Mouse (Mus musculus): Measurements from ENCODE around the gene Snd1. TPM values are rescaled to one million over a fixed set of nuclear protein-coding genes. Genes with fewer than 3 reads are reported as not detected.

Snd1 gene
- total and polyA plus RNA-seq, 3 experiments, result 97.4 to 153 (median 109) TPM

GRCm38 (mm10) chr6:28555428-28555827, 80.5 kb downstream of the Snd1 start:
- no peaks in the 10 kb centered on the region for H3K4me1 ChIP-seq (ENCODE audit: insufficient read depth, low read depth, low read length)
- TF ChIP-seq CTCF (IDR thresholded peaks at IDR 0.05; ENCODE audit: low read depth, low read length), result no peak
- TF ChIP-seq POLR2AphosphoS5 (IDR thresholded peaks at IDR 0.05; ENCODE audit: insufficient replicate concordance, low read depth, low read length), result no peak
- TF ChIP-seq TAL1 (conservative IDR thresholded peaks at IDR 0.05; ENCODE audit: low read depth, low read length), result no peak
- no peak for TF ChIP-seq GATA2 (IDR thresholded peaks at IDR 0.05; ENCODE audit: borderline replicate concordance, low read depth, low read length)
- TF ChIP-seq GATA1 (IDR thresholded peaks at IDR 0.05; ENCODE audit: borderline replicate concordance, low read length), result no peak
- peaks cover 88% of the 10 kb centered on the region for H3K36me3 ChIP-seq (replicated peaks)
- H3K4me3 ChIP-seq (ENCODE audit: low read depth, low read length), result no peak overlapping the region
- no peaks in the 10 kb centered on the region for H3K9me3 ChIP-seq (replicated peaks)
- ATAC-seq (ENCODE audit: extremely low read depth, insufficient number of reproducible peaks, low FRiP score, poor library complexity, severe bottlenecking) (no peak), DNase-seq (ENCODE audit: low spot score) (no peak)
- H3K27me3 ChIP-seq (ENCODE audit: insufficient read depth, low read length), result no peaks in the 10 kb centered on the region

GRCm38 (mm10) chr6:28557728-28558127, 82.8 kb downstream of the Snd1 start:
- no peak for ATAC-seq (ENCODE audit: extremely low read depth, insufficient number of reproducible peaks, low FRiP score, poor library complexity, severe bottlenecking)
- TF ChIP-seq CTCF (IDR thresholded peaks at IDR 0.05; ENCODE audit: low read depth, low read length), result no peak
- TF ChIP-seq GATA2 (IDR thresholded peaks at IDR 0.05; ENCODE audit: borderline replicate concordance, low read depth, low read length), result no peak
- H3K9me3 ChIP-seq (replicated peaks), result no peaks in the 10 kb centered on the region
- H3K36me3 ChIP-seq (replicated peaks), result peaks cover 88% of the 10 kb centered on the region
- H3K4me3 ChIP-seq (ENCODE audit: low read depth, low read length), result no peak overlapping the region
- no peaks in the 10 kb centered on the region for H3K4me1 ChIP-seq (ENCODE audit: insufficient read depth, low read depth, low read length)
- DNase-seq (ENCODE audit: low spot score), result no peak
- H3K27me3 ChIP-seq (ENCODE audit: insufficient read depth, low read length), result no peaks in the 10 kb centered on the region

GRCm38 (mm10) chr6:28559419-28559818, 84.5 kb downstream of the Snd1 start:
- Histone ChIP-seq H3K4me3 (ENCODE audit: low read depth, low read length) (no peak overlapping the region), H3K27me3 (ENCODE audit: insufficient read depth, low read length) (no peaks in the 10 kb centered on the region), H3K9me3 (replicated peaks) (no peaks in the 10 kb centered on the region), H3K4me1 (ENCODE audit: insufficient read depth, low read depth, low read length) (no peaks in the 10 kb centered on the region), H3K36me3 (replicated peaks) (peaks cover 84% of the 10 kb centered on the region)
- ATAC-seq (ENCODE audit: extremely low read depth, insufficient number of reproducible peaks, low FRiP score, poor library complexity, severe bottlenecking) (no peak), DNase-seq (ENCODE audit: low spot score) (no peak)
- TF ChIP-seq TAL1 (conservative IDR thresholded peaks at IDR 0.05; ENCODE audit: low read depth, low read length) (no peak), GATA1 (IDR thresholded peaks at IDR 0.05; ENCODE audit: borderline replicate concordance, low read length) (no peak), GATA2 (IDR thresholded peaks at IDR 0.05; ENCODE audit: borderline replicate concordance, low read depth, low read length) (no peak), POLR2AphosphoS5 (IDR thresholded peaks at IDR 0.05; ENCODE audit: insufficient replicate concordance, low read depth, low read length) (no peak)

GRCm38 (mm10) chr6:28561291-28561995, 86.5 kb downstream of the Snd1 start:
- no peak for ATAC-seq (ENCODE audit: extremely low read depth, insufficient number of reproducible peaks, low FRiP score, poor library complexity, severe bottlenecking)
- DNase-seq (ENCODE audit: low spot score), result no peak
- H3K36me3 ChIP-seq (replicated peaks), result peaks cover 85% of the 10 kb centered on the region
- H3K9me3 ChIP-seq (replicated peaks), result no peaks in the 10 kb centered on the region
- H3K27me3 ChIP-seq (ENCODE audit: insufficient read depth, low read length), result no peaks in the 10 kb centered on the region
- no peaks in the 10 kb centered on the region for H3K4me1 ChIP-seq (ENCODE audit: insufficient read depth, low read depth, low read length)
- no peak for TF ChIP-seq POLR2AphosphoS5 (IDR thresholded peaks at IDR 0.05; ENCODE audit: insufficient replicate concordance, low read depth, low read length)
- no peak for TF ChIP-seq TAL1 (conservative IDR thresholded peaks at IDR 0.05; ENCODE audit: low read depth, low read length)
- TF ChIP-seq GATA2 (IDR thresholded peaks at IDR 0.05; ENCODE audit: borderline replicate concordance, low read depth, low read length), result no peak
- no peak for TF ChIP-seq CTCF (IDR thresholded peaks at IDR 0.05; ENCODE audit: low read depth, low read length)
- TF ChIP-seq GATA1 (IDR thresholded peaks at IDR 0.05; ENCODE audit: borderline replicate concordance, low read length), result no peak
- H3K4me3 ChIP-seq (ENCODE audit: low read depth, low read length), result no peak overlapping the region

- H3K4me1 ChIP-seq (ENCODE audit: insufficient read depth, low read depth, low read length), result 0 out of 2 replicates have a peak, but pooled peaks cover 2% of the 10 kb centered on the region
- no peak overlapping the region for H3K4me3 ChIP-seq (ENCODE audit: low read depth, low read length)
- no peak for DNase-seq (ENCODE audit: low spot score)
- H3K9me3 ChIP-seq (replicated peaks), result no peaks in the 10 kb centered on the region
- no peak for ATAC-seq (ENCODE audit: extremely low read depth, insufficient number of reproducible peaks, low FRiP score, poor library complexity, severe bottlenecking)
- H3K36me3 ChIP-seq (replicated peaks), result peaks cover 81% of the 10 kb centered on the region
- no peaks in the 10 kb centered on the region for H3K27me3 ChIP-seq (ENCODE audit: insufficient read depth, low read length)
- TF ChIP-seq TAL1 (conservative IDR thresholded peaks at IDR 0.05; ENCODE audit: low read depth, low read length), result no peak
- TF ChIP-seq GATA1 (IDR thresholded peaks at IDR 0.05; ENCODE audit: borderline replicate concordance, low read length), result no peak
- TF ChIP-seq GATA2 (IDR thresholded peaks at IDR 0.05; ENCODE audit: borderline replicate concordance, low read depth, low read length), result no peak
- no peak for TF ChIP-seq CTCF (IDR thresholded peaks at IDR 0.05; ENCODE audit: low read depth, low read length)
- no peak for TF ChIP-seq POLR2AphosphoS5 (IDR thresholded peaks at IDR 0.05; ENCODE audit: insufficient replicate concordance, low read depth, low read length)
These were observed 87.5 kb downstream of the Snd1 start for GRCm38 (mm10) chr6:28562323-28563044.

- no peak for TF ChIP-seq POLR2AphosphoS5 (IDR thresholded peaks at IDR 0.05; ENCODE audit: insufficient replicate concordance, low read depth, low read length)
- no peak for TF ChIP-seq GATA1 (IDR thresholded peaks at IDR 0.05; ENCODE audit: borderline replicate concordance, low read length)
- no peak for TF ChIP-seq GATA2 (IDR thresholded peaks at IDR 0.05; ENCODE audit: borderline replicate concordance, low read depth, low read length)
- TF ChIP-seq CTCF (IDR thresholded peaks at IDR 0.05; ENCODE audit: low read depth, low read length), result no peak
- no peak for TF ChIP-seq TAL1 (conservative IDR thresholded peaks at IDR 0.05; ENCODE audit: low read depth, low read length)
- Histone ChIP-seq H3K9me3 (replicated peaks) (no peaks in the 10 kb centered on the region), H3K36me3 (replicated peaks) (peaks cover 71% of the 10 kb centered on the region), H3K4me3 (ENCODE audit: low read depth, low read length) (no peak overlapping the region), H3K4me1 (ENCODE audit: insufficient read depth, low read depth, low read length) (0 out of 2 replicates have a peak, but pooled peaks cover 4% of the 10 kb centered on the region), H3K27me3 (ENCODE audit: insufficient read depth, low read length) (no peaks in the 10 kb centered on the region)
- no peak for ATAC-seq (ENCODE audit: extremely low read depth, insufficient number of reproducible peaks, low FRiP score, poor library complexity, severe bottlenecking)
- no peak for DNase-seq (ENCODE audit: low spot score)
These were observed 93.0 kb downstream of the Snd1 start for GRCm38 (mm10) chr6:28567978-28568377.

Measured in G1E (cell line).